Mouse (Mus musculus) MEL (cell line): ENCODE results near the gene Slc30a3. TPM values are rescaled to one million over a fixed set of nuclear protein-coding genes. Genes with fewer than 3 reads are reported as not detected.

Experiments
- DNase-seq: peaks from one replicate; pipeline ENCODE4 v3.0.0; 2011; ENCODE audit warnings: low read depth, low spot score
- H3K27ac ChIP-seq: 2 replicates; pipeline ENCODE4 v1.5.1; 2012; ENCODE audit warnings: low read depth, mild to moderate bottlenecking, control low read depth, low read length, moderate library complexity; ENCODE audit not compliant: control insufficient read depth
- H3K27me3 ChIP-seq, 2 experiments: fragments of 150-350 bp in 1 of 2; sonication (generic) in 1 of 2; 2 replicates each; pipeline ENCODE4 v1.6.1; 2012; ENCODE audit warnings: low read length in 2 of 2, mild to moderate bottlenecking in 2 of 2, improper control_type of control experiment in 1 of 2, moderate library complexity in 1 of 2; ENCODE audit not compliant: insufficient read depth in 2 of 2, control insufficient read depth in 1 of 2
- H3K36me3 ChIP-seq, 2 experiments: 2 replicates each; pipeline ENCODE4 v1.6.1; 2012 to 2014; ENCODE audit warnings: low read length in 2 of 2, improper control_type of control experiment in 1 of 2, inconsistent platforms in 1 of 2, mild to moderate bottlenecking in 1 of 2; ENCODE audit not compliant: insufficient read depth in 2 of 2, control insufficient read depth in 1 of 2
- H3K4me1 ChIP-seq, 2 experiments: fragments of 150-350 bp in 1 of 2; sonication (generic) in 1 of 2; 2 replicates each; pipeline ENCODE4 v1.6.1; 2012; ENCODE audit warnings: low read length in 2 of 2, improper control_type of control experiment in 1 of 2, mild to moderate bottlenecking in 1 of 2; ENCODE audit not compliant: insufficient read depth in 2 of 2, control insufficient read depth in 1 of 2
- H3K4me3 ChIP-seq, 2 experiments: fragments of 150-350 bp in 1 of 2; sonication (generic) in 1 of 2; 2 replicates each; pipeline ENCODE4 v1.5.1; 2012; ENCODE audit warnings: low read depth in 2 of 2, low read length in 2 of 2, mild to moderate bottlenecking in 2 of 2, moderate library complexity in 2 of 2, control low read depth in 1 of 2, improper control_type of control experiment in 1 of 2; ENCODE audit not compliant: control insufficient read depth in 1 of 2, insufficient read depth in 1 of 2
- H3K79me2 ChIP-seq: 2 replicates; pipeline ENCODE4 v1.6.1; 2012; ENCODE audit warnings: mild to moderate bottlenecking, low read length, moderate library complexity; ENCODE audit not compliant: control insufficient read depth, poor library complexity, insufficient read depth
- H3K9ac ChIP-seq: 2 replicates; pipeline ENCODE4 v1.6.1; 2012; ENCODE audit warnings: low read depth, mild to moderate bottlenecking, control low read depth, low read length, moderate library complexity; ENCODE audit not compliant: control insufficient read depth, poor library complexity, severe bottlenecking
- H3K9me3 ChIP-seq: fragments of 150-350 bp; sonication (generic); replicated peaks from 2 replicates; pipeline ENCODE4 v1.6.1; 2012; ENCODE audit warnings: mild to moderate bottlenecking, low read length, improper control_type of control experiment, moderate library complexity; ENCODE audit not compliant: insufficient read depth
- ETS1 ChIP-seq: IDR thresholded peaks from 2 replicates; pipeline ENCODE4 v1.6.1; 2012; ENCODE audit warnings: low read depth, mild to moderate bottlenecking, inconsistent platforms, low read length, improper control_type of control experiment, moderate library complexity
- GABPA ChIP-seq: IDR thresholded peaks from 2 replicates; pipeline ENCODE4 v1.6.1; 2012; ENCODE audit warnings: low read depth, mild to moderate bottlenecking, inconsistent platforms, low read length, improper control_type of control experiment, moderate library complexity
- GATA1 ChIP-seq: IDR thresholded peaks from 2 replicates; pipeline ENCODE4 v1.6.1; 2011; ENCODE audit warnings: low read depth, low read length, improper control_type of control experiment
- HCFC1 ChIP-seq: IDR thresholded peaks from 2 replicates; pipeline ENCODE4 v1.6.1; 2012; ENCODE audit warnings: low read depth, mild to moderate bottlenecking, inconsistent platforms, low read length, improper control_type of control experiment, moderate library complexity
- KAT2A ChIP-seq: conservative IDR thresholded peaks from 2 replicates; pipeline ENCODE4 v1.6.1; 2012; ENCODE audit warnings: low read depth, low read length, improper control_type of control experiment, inconsistent platforms
- MAFK ChIP-seq: IDR thresholded peaks from 2 replicates; pipeline ENCODE4 v1.6.1; 2011; ENCODE audit warnings: low read depth, mild to moderate bottlenecking, low read length, improper control_type of control experiment, borderline replicate concordance
- MAX ChIP-seq: IDR thresholded peaks from 2 replicates; pipeline ENCODE4 v1.6.1; 2011; ENCODE audit warnings: low read length, improper control_type of control experiment
- MAZ ChIP-seq: IDR thresholded peaks from 2 replicates; pipeline ENCODE4 v1.6.1; 2012; ENCODE audit warnings: low read depth, mild to moderate bottlenecking, inconsistent platforms, low read length, improper control_type of control experiment
- MXI1 ChIP-seq: IDR thresholded peaks from 2 replicates; pipeline ENCODE4 v1.6.1; 2011; ENCODE audit warnings: mild to moderate bottlenecking, low read depth, low read length, improper control_type of control experiment
- MYB ChIP-seq: IDR thresholded peaks from 2 replicates; pipeline ENCODE4 v1.6.1; 2011; ENCODE audit warnings: mild to moderate bottlenecking, low read depth, low read length, improper control_type of control experiment
- NELFE ChIP-seq: IDR thresholded peaks from 2 replicates; pipeline ENCODE4 v1.6.1; 2011; ENCODE audit warnings: low read depth, low read length, improper control_type of control experiment
- POLR2A ChIP-seq, 2 experiments: IDR thresholded peaks; 2 replicates each; pipeline ENCODE4 v1.6.1; 2011 to 2012; ENCODE audit warnings: low read length in 2 of 2, mild to moderate bottlenecking in 2 of 2, control low read depth in 1 of 2, improper control_type of control experiment in 1 of 2, low read depth in 1 of 2, moderate library complexity in 1 of 2; ENCODE audit not compliant: control insufficient read depth in 1 of 2, insufficient read depth in 1 of 2, poor library complexity in 1 of 2
- POLR2AphosphoS2 ChIP-seq: IDR thresholded peaks from 2 replicates; pipeline ENCODE4 v1.6.1; 2011; ENCODE audit warnings: low read length, improper control_type of control experiment
- POLR2AphosphoS5 ChIP-seq: IDR thresholded peaks from 2 replicates; pipeline ENCODE4 v1.6.1; 2012; ENCODE audit warnings: low read depth, borderline replicate concordance, mild to moderate bottlenecking, inconsistent platforms, low read length, moderate library complexity, mixed read lengths
- RAD21 ChIP-seq: IDR thresholded peaks from 2 replicates; pipeline ENCODE4 v1.6.1; 2011; ENCODE audit warnings: mild to moderate bottlenecking, low read depth, low read length, improper control_type of control experiment
- RCOR1 ChIP-seq: IDR thresholded peaks from 2 replicates; pipeline ENCODE4 v1.6.1; 2012; ENCODE audit warnings: low read depth, mild to moderate bottlenecking, inconsistent platforms, low read length, improper control_type of control experiment
- SIN3A ChIP-seq: IDR thresholded peaks from 2 replicates; pipeline ENCODE4 v1.6.1; 2012; ENCODE audit warnings: low read length, improper control_type of control experiment, inconsistent platforms
- TBP ChIP-seq: IDR thresholded peaks from 2 replicates; pipeline ENCODE4 v1.8.0; 2011; ENCODE audit warnings: low read depth, low read length, improper control_type of control experiment
- TCF12 ChIP-seq: IDR thresholded peaks from 2 replicates; pipeline ENCODE4 v1.6.1; 2014; ENCODE audit warnings: low read depth, mild to moderate bottlenecking, inconsistent platforms, low read length, improper control_type of control experiment, moderate library complexity
- UBTF ChIP-seq: IDR thresholded peaks from 2 replicates; pipeline ENCODE4 v1.6.1; 2012; ENCODE audit warnings: low read depth, mild to moderate bottlenecking, inconsistent platforms, low read length, improper control_type of control experiment, moderate library complexity, borderline replicate concordance; ENCODE audit not compliant: insufficient read depth
- USF1 ChIP-seq: IDR thresholded peaks from 2 replicates; pipeline ENCODE4 v1.6.1; 2014; ENCODE audit warnings: low read depth, mild to moderate bottlenecking, inconsistent platforms, low read length, improper control_type of control experiment, moderate library complexity
- ZKSCAN1 ChIP-seq: IDR thresholded peaks from 2 replicates; pipeline ENCODE4 v1.6.1; 2012; ENCODE audit warnings: low read depth, mild to moderate bottlenecking, inconsistent platforms, low read length, improper control_type of control experiment, moderate library complexity
- ZNF384 ChIP-seq: IDR thresholded peaks from 2 replicates; pipeline ENCODE4 v1.6.1; 2012; ENCODE audit warnings: low read depth, mild to moderate bottlenecking, inconsistent platforms, low read length, improper control_type of control experiment
- polyA plus RNA-seq, 2 experiments: library from polyadenylated mRNA; stranded (reverse) in 1 of 2; unstranded in 1 of 2; fragments of >175 nt in 1 of 2; fragments of >200 nt in 1 of 2; gene quantifications; 2 replicates each; pipeline versions ENCODE4 v1.2.1 to v1.2.4; 2012; ENCODE audit warnings: low replicate concordance in 2 of 2, low read depth in 1 of 2; ENCODE audit not compliant: insufficient read length in 2 of 2, insufficient read depth in 1 of 2, missing spikeins in 1 of 2
- total RNA-seq: library from RNA; depleted of rRNA; stranded (reverse); fragments of 300-350 nt; gene quantifications from 2 replicates; pipeline ENCODE4 v1.2.3, GENCODE M21; 2012

Slc30a3 gene
- total and polyA plus RNA-seq, 3 experiments = not detected

- no peaks in the 10 kb centered on the region for H3K27me3 ChIP-seq
- H3K36me3 ChIP-seq = peaks cover 0 to 18% of the 10 kb centered on the region in 2 experiments; a peak in 2 of 4 replicates
- H3K4me3 ChIP-seq = no peak overlapping the region
- no peaks in the 10 kb centered on the region for H3K9me3 ChIP-seq
- no peak for TF ChIP-seq GATA1
- TF ChIP-seq MAZ = no peak
- no peak for TF ChIP-seq USF1
- no peak for TF ChIP-seq ZNF384
- TF ChIP-seq SIN3A = no peak
- no peak for TF ChIP-seq GABPA
- no peak for TF ChIP-seq UBTF
- no peak for TF ChIP-seq MAFK
- no peak for TF ChIP-seq NELFE
- no peak for TF ChIP-seq RAD21
- TF ChIP-seq, all 39 proteins: peak for 0
- H3K79me2 ChIP-seq = no peaks in the 10 kb centered on the region
- H3K4me1 ChIP-seq = no peaks in the 10 kb centered on the region
- no peak overlapping the region for H3K9ac ChIP-seq
- DNase-seq = no peak
- no peak overlapping the region for H3K27ac ChIP-seq
Measured at GRCm38 (mm10) chr5:31071821-31072220, 36.2 kb downstream of the Slc30a3 start.

- Histone ChIP-seq H3K9ac (no peak overlapping the region), H3K4me3 (no peak overlapping the region), H3K79me2 (no peaks in the 10 kb centered on the region), H3K36me3 (peaks cover 0 to 21% of the 10 kb centered on the region in 2 experiments; a peak in 2 of 4 replicates)
- DNase-seq = no peak
- TF ChIP-seq TBP (no peak), KAT2A (no peak), POLR2AphosphoS5 (no peak), SIN3A (no peak), MAX (no peak)
- TF ChIP-seq, all 39 proteins: peak for 0
- Histone ChIP-seq H3K4me1 (no peaks in the 10 kb centered on the region), H3K27ac (no peak overlapping the region), H3K27me3 (no peaks in the 10 kb centered on the region), H3K9me3 (no peaks in the 10 kb centered on the region)
Measured at GRCm38 (mm10) chr5:31071059-31071458, 37.0 kb downstream of the Slc30a3 start.

GRCm38 (mm10) chr5:31069810-31070209, 38.2 kb downstream of the Slc30a3 start:
- DNase-seq = no peak
- TF ChIP-seq ETS1 (no peak), POLR2AphosphoS2 (no peak), RCOR1 (no peak), POLR2A (IDR thresholded peaks at IDR 0.05; ENCODE audit: control insufficient read depth in 1 of 2, insufficient read depth in 1 of 2, low read depth in 1 of 2, low read length in 2 of 2, poor library complexity in 1 of 2) (no peak), RAD21 (no peak), MYB (no peak), UBTF (no peak), MXI1 (no peak), ZKSCAN1 (no peak), SIN3A (no peak), POLR2AphosphoS5 (no peak), USF1 (no peak), HCFC1 (no peak), MAFK (no peak), TCF12 (no peak), MAZ (no peak), ZNF384 (no peak), KAT2A (no peak)

More at GRCm38 (mm10) chr5:31069810-31070209, 38.2 kb downstream of the Slc30a3 start:
- H3K27ac ChIP-seq = no peak overlapping the region
- H3K9me3 ChIP-seq = no peaks in the 10 kb centered on the region
- H3K36me3 ChIP-seq = peaks cover 0 to 27% of the 10 kb centered on the region in 2 experiments; a peak in 2 of 4 replicates
- H3K4me1 ChIP-seq = no peaks in the 10 kb centered on the region
- no peak overlapping the region for H3K4me3 ChIP-seq
- H3K79me2 ChIP-seq = no peaks in the 10 kb centered on the region
- no peak overlapping the region for H3K9ac ChIP-seq
- H3K27me3 ChIP-seq = no peaks in the 10 kb centered on the region
